Mouse (Mus musculus) kidney, adult 2 months (tissue): ENCODE data around the gene Fpgs. TPM values are rescaled to one million over a fixed set of nuclear protein-coding genes. Genes with fewer than 3 reads are reported as not detected.

Source experiments
- DNase-seq: peaks from one replicate; pipeline ENCODE4 v3.0.0; 2021
- H3K27ac ChIP-seq: fragments of 200-500 bp; 2 replicates; pipeline ENCODE4 v1.5.1; 2012; ENCODE audit warnings: low read depth, low read length, control low read depth, inconsistent platforms; ENCODE audit not compliant: insufficient read depth
- H3K27me3 ChIP-seq: fragments of 200-500 bp; replicated peaks from 2 replicates; pipeline ENCODE4 v1.6.1; 2012; ENCODE audit warnings: mild to moderate bottlenecking, moderate library complexity, low read length, inconsistent platforms; ENCODE audit not compliant: control insufficient read depth, insufficient read depth
- H3K36me3 ChIP-seq: fragments of 200-500 bp; 2 replicates; pipeline ENCODE4 v1.6.1; 2012; ENCODE audit warnings: mild to moderate bottlenecking, moderate library complexity, low read length, inconsistent platforms; ENCODE audit not compliant: control insufficient read depth, insufficient read depth
- H3K4me1 ChIP-seq: fragments of 200-500 bp; 2 replicates; pipeline ENCODE4 v1.6.1; 2011; ENCODE audit warnings: low read length; ENCODE audit not compliant: control insufficient read depth, insufficient read depth
- H3K4me3 ChIP-seq: fragments of 200-500 bp; 2 replicates; pipeline ENCODE4 v1.5.1; 2011; ENCODE audit warnings: mild to moderate bottlenecking, low read depth, low read length, control low read depth; ENCODE audit not compliant: insufficient read depth
- CTCF ChIP-seq: fragments of 200-500 bp; conservative IDR thresholded peaks from 2 replicates; pipeline ENCODE4 v1.5.1; 2011; ENCODE audit warnings: low read depth, mild to moderate bottlenecking, control low read depth, low read length, moderate library complexity, mixed read lengths; ENCODE audit not compliant: insufficient read depth, insufficient read length
- POLR2A ChIP-seq: fragments of 200-500 bp; IDR thresholded peaks from one replicate; pipeline ENCODE4 v1.6.1; 2011; ENCODE audit warnings: low read depth, low read length, control low read depth
- WGBS: fragments of 180-500 bp; shearing (Covaris S2); methylation state at CpG from one replicate; pipeline ENCODE4 v1.1.7; 2018; 5-methylcytosine and 5-hydroxymethylcytosine counted together
- polyA plus RNA-seq: library from polyadenylated mRNA; depleted of rRNA; stranded (reverse); fragments of >200 nt; gene quantifications from 2 replicates; pipeline ENCODE4 v1.2.3, GENCODE M21; 2012

The Fpgs gene
- polyA plus RNA-seq, 1 experiment = 147 TPM

- WGBS = 77% methylated on average over 3 of the region's 3 CpGs
- H3K36me3 ChIP-seq = no peaks in the 10 kb centered on the region
- H3K4me3 ChIP-seq = no peak overlapping the region
- H3K27me3 ChIP-seq = no peaks in the 10 kb centered on the region
- no peaks in the 10 kb centered on the region for H3K4me1 ChIP-seq
- H3K27ac ChIP-seq = no peak overlapping the region
- no peak for TF ChIP-seq POLR2A
- no peak for TF ChIP-seq CTCF
- no peak for DNase-seq
Observed at GRCm38 (mm10) chr2:32669876-32670275, 34.1 kb downstream of the Fpgs start.

GRCm38 (mm10) chr2:32668176-32668575 lies 35.8 kb downstream of the Fpgs start:
- TF ChIP-seq POLR2A (no peak), CTCF (no peak)
- no peak overlapping the region for H3K4me3 ChIP-seq
- no peaks in the 10 kb centered on the region for H3K4me1 ChIP-seq
- no peak for DNase-seq
- 80% methylated on average over 7 of the region's 7 CpGs for WGBS
- no peaks in the 10 kb centered on the region for H3K27me3 ChIP-seq
- no peaks in the 10 kb centered on the region for H3K36me3 ChIP-seq
- peak overlapping the region; percentile 43 for H3K27ac ChIP-seq

- DNase-seq = peak; percentile 72
- H3K27ac ChIP-seq = peak overlapping the region; percentile 43
Observed at GRCm38 (mm10) chr2:32667775-32668174, 36.2 kb downstream of the Fpgs start.

GRCm38 (mm10) chr2:32665853-32666252 lies 38.1 kb downstream of the Fpgs start:
- H3K4me1 ChIP-seq = 0 out of 2 replicates have a peak, but pooled peaks cover 4% of the 10 kb centered on the region
- DNase-seq = no peak
- TF ChIP-seq CTCF (no peak), POLR2A (no peak)
- peak overlapping the region; percentile 32; the same call in 1 of the 2 replicates for H3K27ac ChIP-seq
- no peaks in the 10 kb centered on the region for H3K27me3 ChIP-seq
- H3K36me3 ChIP-seq = no peaks in the 10 kb centered on the region
- H3K4me3 ChIP-seq = no peak overlapping the region
- 68% methylated on average over 6 of the region's 6 CpGs for WGBS

More at GRCm38 (mm10) chr2:32667775-32668174, 36.2 kb downstream of the Fpgs start:
- 50% methylated on average over 11 of the region's 11 CpGs for WGBS
- Histone ChIP-seq H3K36me3 (no peaks in the 10 kb centered on the region), H3K4me3 (no peak overlapping the region), H3K4me1 (no peaks in the 10 kb centered on the region), H3K27me3 (no peaks in the 10 kb centered on the region)
- no peak for TF ChIP-seq POLR2A
- no peak for TF ChIP-seq CTCF

DNA sequence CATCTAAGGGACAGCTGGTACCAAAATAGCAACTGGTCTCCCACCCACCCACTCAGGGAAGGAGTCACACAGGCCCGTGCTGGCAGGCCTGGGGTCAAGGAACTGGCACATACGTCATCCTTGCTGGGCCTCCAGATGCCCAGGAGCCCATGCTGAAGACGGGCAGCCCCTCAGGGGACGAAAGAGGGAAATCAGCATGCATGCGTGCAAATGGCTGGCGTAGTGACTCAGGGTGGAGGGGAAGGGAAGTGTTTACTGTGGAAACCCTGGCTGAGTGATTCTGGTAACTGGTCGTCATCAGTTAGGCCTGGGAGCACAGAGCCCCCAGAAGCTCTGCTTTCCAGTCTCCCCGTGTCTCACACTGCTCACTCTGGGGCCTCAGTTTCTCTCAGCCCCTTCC lies 38.6 kb downstream of the Fpgs start:
- no peak for TF ChIP-seq POLR2A
- TF ChIP-seq CTCF = no peak
- H3K4me3 ChIP-seq = no peak overlapping the region
- H3K4me1 ChIP-seq = 0 out of 2 replicates have a peak, but pooled peaks cover 4% of the 10 kb centered on the region
- no peaks in the 10 kb centered on the region for H3K36me3 ChIP-seq
- no peak for DNase-seq
- H3K27me3 ChIP-seq = no peaks in the 10 kb centered on the region
- WGBS = 64% methylated on average over 8 of the region's 8 CpGs
- peak overlapping the region; percentile 49 for H3K27ac ChIP-seq

GRCm38 (mm10) chr2:32662291-32662690 lies 41.7 kb downstream of the Fpgs start:
- Histone ChIP-seq H3K4me1 (0 out of 2 replicates have a peak, but pooled peaks cover 4% of the 10 kb centered on the region), H3K27me3 (no peaks in the 10 kb centered on the region), H3K4me3 (no peak overlapping the region), H3K27ac (peak overlapping the region; percentile 73), H3K36me3 (no peaks in the 10 kb centered on the region)
- no peak for DNase-seq
- WGBS = 70% methylated on average over 5 of the region's 5 CpGs
- no peak for TF ChIP-seq CTCF

GRCm38 (mm10) chr2:32661509-32662107 lies 42.3 kb downstream of the Fpgs start:
- Histone ChIP-seq H3K4me3 (no peak overlapping the region), H3K4me1 (0 out of 2 replicates have a peak, but pooled peaks cover 4% of the 10 kb centered on the region), H3K27ac (peak overlapping the region; percentile 73), H3K36me3 (no peaks in the 10 kb centered on the region), H3K27me3 (no peaks in the 10 kb centered on the region)
- 46% methylated on average over 7 of the region's 7 CpGs for WGBS
- peak; percentile 93 for DNase-seq
- no peak for TF ChIP-seq CTCF
- TF ChIP-seq POLR2A = no peak
